Mouse (Mus musculus): ENCODE measurements around the gene Apoa5. TPM values are rescaled to one million over a fixed set of nuclear protein-coding genes. Genes with fewer than 3 reads are reported as not detected.

The Apoa5 gene
- polyA plus RNA-seq, 1 experiment, result not detected

GRCm38 (mm10) chr9:46243584-46243983 is 24.8 kb upstream of the Apoa5 start:
- H3K79me3 ChIP-seq (ENCODE audit: low read depth), result no peaks in the 10 kb centered on the region
- TF ChIP-seq USF1 (IDR thresholded peaks at IDR 0.05; ENCODE audit: low read depth) (no peak), MYOG (IDR thresholded peaks at IDR 0.05; ENCODE audit: control insufficient read depth, extremely low read depth, insufficient read length) (no peak), CEBPB (IDR thresholded peaks at IDR 0.05; ENCODE audit: low read depth) (no peak), MAX (IDR thresholded peaks at IDR 0.05) (no peak), MYOD1 (IDR thresholded peaks at IDR 0.05; ENCODE audit: control insufficient read depth, insufficient read length, low read depth) (no peak), CTCF (IDR thresholded peaks at IDR 0.05; ENCODE audit: control insufficient read depth, insufficient read depth, insufficient read length) (no peak), FOSL1 (IDR thresholded peaks at IDR 0.05; ENCODE audit: insufficient read depth, low read length, poor library complexity, severe bottlenecking) (no peak)
- no peaks in the 10 kb centered on the region for H3K36me3 ChIP-seq (ENCODE audit: control insufficient read depth, insufficient read depth)
- H3K4me3 ChIP-seq (ENCODE audit: insufficient read depth, poor library complexity, severe bottlenecking), result no peak overlapping the region
- no peaks in the 10 kb centered on the region for H3K79me2 ChIP-seq (ENCODE audit: control insufficient read depth, insufficient read depth)
- H3ac ChIP-seq (ENCODE audit: control insufficient read depth, insufficient read length, low read depth), result no peak overlapping the region
- H3K27me3 ChIP-seq (ENCODE audit: control insufficient read depth, insufficient read depth, insufficient read length), result peaks cover 40% of the 10 kb centered on the region

- Histone ChIP-seq H3K27me3 (ENCODE audit: control insufficient read depth, insufficient read depth, insufficient read length) (peaks cover 26% of the 10 kb centered on the region), H3ac (ENCODE audit: control insufficient read depth, insufficient read length, low read depth) (no peak overlapping the region), H3K4me3 (ENCODE audit: insufficient read depth, poor library complexity, severe bottlenecking) (no peak overlapping the region), H3K79me3 (ENCODE audit: low read depth) (no peaks in the 10 kb centered on the region), H3K79me2 (ENCODE audit: control insufficient read depth, insufficient read depth) (no peaks in the 10 kb centered on the region), H3K36me3 (ENCODE audit: control insufficient read depth, insufficient read depth) (no peaks in the 10 kb centered on the region)
- peak; percentile 60 for TF ChIP-seq CTCF (IDR thresholded peaks at IDR 0.05; ENCODE audit: control insufficient read depth, insufficient read depth, insufficient read length)
- no peak for TF ChIP-seq MAX (IDR thresholded peaks at IDR 0.05)
Measured at GRCm38 (mm10) chr9:46246752-46247324, 21.6 kb upstream of the Apoa5 start.

DNA sequence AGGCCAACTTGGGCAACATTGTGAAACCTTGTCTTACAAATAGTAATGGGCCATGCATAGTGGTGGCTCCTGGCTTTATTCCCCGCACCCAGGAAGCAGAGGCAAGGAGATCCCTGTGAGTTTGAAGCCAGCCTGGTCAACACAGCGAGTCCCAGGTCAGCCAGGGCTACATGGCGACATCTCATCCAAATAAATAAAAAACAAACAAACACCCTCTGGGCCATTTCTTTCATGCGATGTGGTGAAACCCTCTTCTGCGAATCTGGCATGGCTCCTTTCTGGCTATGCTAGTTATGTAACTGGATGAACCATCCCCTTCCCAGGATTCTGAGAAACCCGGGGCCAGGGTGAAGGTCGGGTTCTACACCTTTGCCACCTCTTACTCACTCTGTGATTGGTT is 12.3 kb upstream of the Apoa5 start:
- TF ChIP-seq MAX (IDR thresholded peaks at IDR 0.05) (no peak), MYOG (IDR thresholded peaks at IDR 0.05; ENCODE audit: control insufficient read depth, extremely low read depth, insufficient read length) (no peak), CEBPB (IDR thresholded peaks at IDR 0.05; ENCODE audit: low read depth) (no peak), USF1 (IDR thresholded peaks at IDR 0.05; ENCODE audit: low read depth) (no peak), MYOD1 (IDR thresholded peaks at IDR 0.05; ENCODE audit: control insufficient read depth, insufficient read length, low read depth) (no peak)
- no peaks in the 10 kb centered on the region for H3K36me3 ChIP-seq (ENCODE audit: control insufficient read depth, insufficient read depth)
- no peak overlapping the region for H3K4me3 ChIP-seq (ENCODE audit: insufficient read depth, poor library complexity, severe bottlenecking)
- no peaks in the 10 kb centered on the region for H3K79me3 ChIP-seq (ENCODE audit: low read depth)
- H3K79me2 ChIP-seq (ENCODE audit: control insufficient read depth, insufficient read depth), result no peaks in the 10 kb centered on the region
- peaks cover 26% of the 10 kb centered on the region for H3K27me3 ChIP-seq (ENCODE audit: control insufficient read depth, insufficient read depth, insufficient read length)
- no peak overlapping the region for H3ac ChIP-seq (ENCODE audit: control insufficient read depth, insufficient read length, low read depth)

DNA sequence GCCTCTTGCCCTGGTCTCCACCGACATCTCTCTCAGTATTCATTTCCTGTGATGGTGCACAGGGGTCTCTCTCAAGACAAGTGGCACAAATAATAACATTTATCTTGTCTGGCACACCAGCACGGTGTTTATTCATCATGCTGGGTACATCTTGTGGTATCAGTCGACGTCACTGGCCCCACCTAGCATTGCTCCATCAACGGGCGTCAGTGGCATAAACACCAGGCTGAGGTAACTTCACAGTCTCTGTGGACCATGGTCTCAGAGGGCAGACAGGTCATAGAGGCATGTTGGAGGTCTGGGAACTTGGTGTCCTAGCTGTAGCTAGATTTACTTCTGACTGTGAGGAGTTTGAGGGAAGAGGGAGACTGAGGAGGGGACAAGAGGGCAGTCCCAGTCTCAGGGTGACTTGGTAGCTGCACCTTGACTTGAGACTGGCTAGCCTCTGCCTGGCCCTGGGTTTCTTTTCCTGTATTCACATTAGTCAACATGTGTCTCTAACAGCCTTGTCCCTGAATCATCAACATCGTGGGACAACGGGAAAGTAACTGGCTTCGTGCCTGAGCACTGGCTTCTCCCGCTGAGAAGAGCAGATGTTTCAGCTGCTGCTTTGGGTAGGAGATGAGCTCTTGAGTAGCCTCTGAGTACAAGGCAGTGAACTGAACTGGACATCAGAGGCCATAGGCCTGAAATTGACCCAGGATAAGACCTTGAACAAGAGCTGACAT is 11.6 kb upstream of the Apoa5 start:
- no peaks in the 10 kb centered on the region for H3K79me2 ChIP-seq (ENCODE audit: control insufficient read depth, insufficient read depth)
- no peak overlapping the region for H3K4me3 ChIP-seq (ENCODE audit: insufficient read depth, poor library complexity, severe bottlenecking)
- H3K27me3 ChIP-seq (ENCODE audit: control insufficient read depth, insufficient read depth, insufficient read length), result peaks cover 23% of the 10 kb centered on the region
- no peak for TF ChIP-seq CEBPB (IDR thresholded peaks at IDR 0.05; ENCODE audit: low read depth)
- no peak for TF ChIP-seq FOSL1 (IDR thresholded peaks at IDR 0.05; ENCODE audit: insufficient read depth, low read length, poor library complexity, severe bottlenecking)
- no peak for TF ChIP-seq USF1 (IDR thresholded peaks at IDR 0.05; ENCODE audit: low read depth)
- no peak for TF ChIP-seq MAX (IDR thresholded peaks at IDR 0.05)
- TF ChIP-seq CTCF (IDR thresholded peaks at IDR 0.05; ENCODE audit: control insufficient read depth, insufficient read depth, insufficient read length), result no peak
- TF ChIP-seq MYOD1 (IDR thresholded peaks at IDR 0.05; ENCODE audit: control insufficient read depth, insufficient read length, low read depth), result no peak
- no peak for TF ChIP-seq MYOG (IDR thresholded peaks at IDR 0.05; ENCODE audit: control insufficient read depth, extremely low read depth, insufficient read length)
- no peaks in the 10 kb centered on the region for H3K36me3 ChIP-seq (ENCODE audit: control insufficient read depth, insufficient read depth)
- H3ac ChIP-seq (ENCODE audit: control insufficient read depth, insufficient read length, low read depth), result no peak overlapping the region
- no peaks in the 10 kb centered on the region for H3K79me3 ChIP-seq (ENCODE audit: low read depth)

DNA sequence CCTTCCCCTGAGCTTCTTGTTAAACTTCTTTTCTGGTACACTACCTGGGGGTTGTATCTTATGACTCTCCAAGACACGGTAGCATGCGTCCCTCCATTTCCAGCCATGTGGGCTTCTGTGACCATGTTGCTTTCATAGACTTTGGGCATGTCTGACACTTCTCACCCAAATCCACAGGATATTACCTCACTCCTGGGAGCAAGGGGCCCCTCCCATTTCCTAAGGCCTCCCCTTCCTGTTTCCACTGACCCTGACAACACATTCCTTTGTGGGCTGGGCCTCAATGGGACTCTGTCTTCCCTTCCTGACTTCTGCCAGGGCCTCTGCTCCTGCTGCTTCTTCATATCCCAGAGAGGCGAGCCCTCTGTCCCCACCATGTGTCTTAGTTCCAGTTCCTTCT is 10.9 kb upstream of the Apoa5 start:
- H3ac ChIP-seq (ENCODE audit: control insufficient read depth, insufficient read length, low read depth), result no peak overlapping the region
- H3K36me3 ChIP-seq (ENCODE audit: control insufficient read depth, insufficient read depth), result no peaks in the 10 kb centered on the region
- peaks cover 21% of the 10 kb centered on the region for H3K27me3 ChIP-seq (ENCODE audit: control insufficient read depth, insufficient read depth, insufficient read length)
- H3K4me3 ChIP-seq (ENCODE audit: insufficient read depth, poor library complexity, severe bottlenecking), result no peak overlapping the region
- H3K79me2 ChIP-seq (ENCODE audit: control insufficient read depth, insufficient read depth), result no peaks in the 10 kb centered on the region
- no peak for TF ChIP-seq MAX (IDR thresholded peaks at IDR 0.05)
- no peak for TF ChIP-seq CTCF (IDR thresholded peaks at IDR 0.05; ENCODE audit: control insufficient read depth, insufficient read depth, insufficient read length)
- no peak for TF ChIP-seq USF1 (IDR thresholded peaks at IDR 0.05; ENCODE audit: low read depth)
- no peak for TF ChIP-seq MYOD1 (IDR thresholded peaks at IDR 0.05; ENCODE audit: control insufficient read depth, insufficient read length, low read depth)
- TF ChIP-seq CEBPB (IDR thresholded peaks at IDR 0.05; ENCODE audit: low read depth), result no peak
- no peak for TF ChIP-seq FOSL1 (IDR thresholded peaks at IDR 0.05; ENCODE audit: insufficient read depth, low read length, poor library complexity, severe bottlenecking)
- no peak for TF ChIP-seq MYOG (IDR thresholded peaks at IDR 0.05; ENCODE audit: control insufficient read depth, extremely low read depth, insufficient read length)
- no peaks in the 10 kb centered on the region for H3K79me3 ChIP-seq (ENCODE audit: low read depth)

DNA sequence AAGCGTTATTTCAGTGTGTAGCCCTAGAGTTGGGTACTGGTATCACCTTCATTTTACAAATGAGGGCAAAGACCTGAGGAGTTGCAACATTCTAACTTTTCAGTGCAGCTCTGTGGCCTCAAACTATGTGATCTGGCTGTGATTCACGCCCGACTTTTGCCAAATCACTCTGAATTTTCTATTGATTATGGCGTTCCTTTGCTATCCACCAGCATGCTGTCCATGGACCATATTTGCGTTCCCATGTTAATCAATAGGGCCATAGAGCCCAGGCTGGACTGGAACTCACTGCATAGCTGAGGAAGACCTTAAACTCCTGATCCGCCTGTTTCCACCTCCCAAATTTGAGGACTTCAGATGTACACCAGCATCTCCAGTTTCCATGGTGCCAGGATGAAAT is 9.3 kb upstream of the Apoa5 start:
- H3K79me2 ChIP-seq (ENCODE audit: control insufficient read depth, insufficient read depth), result no peaks in the 10 kb centered on the region
- no peaks in the 10 kb centered on the region for H3K79me3 ChIP-seq (ENCODE audit: low read depth)
- TF ChIP-seq MYOG (IDR thresholded peaks at IDR 0.05; ENCODE audit: control insufficient read depth, extremely low read depth, insufficient read length) (no peak), FOSL1 (IDR thresholded peaks at IDR 0.05; ENCODE audit: insufficient read depth, low read length, poor library complexity, severe bottlenecking) (no peak), CEBPB (IDR thresholded peaks at IDR 0.05; ENCODE audit: low read depth) (no peak), MAX (IDR thresholded peaks at IDR 0.05) (no peak)
- H3K36me3 ChIP-seq (ENCODE audit: control insufficient read depth, insufficient read depth), result no peaks in the 10 kb centered on the region
- no peak overlapping the region for H3ac ChIP-seq (ENCODE audit: control insufficient read depth, insufficient read length, low read depth)
- H3K27me3 ChIP-seq (ENCODE audit: control insufficient read depth, insufficient read depth, insufficient read length), result peaks cover 14% of the 10 kb centered on the region
- H3K4me3 ChIP-seq (ENCODE audit: insufficient read depth, poor library complexity, severe bottlenecking), result no peak overlapping the region
